8 mouse cellular contexts compared by ENCODE assay signal in genomic region chr5:92683351-92683807, GRCm38 (mm10). TPM values are rescaled to one million over a fixed set of nuclear protein-coding genes. Genes with fewer than 3 reads are reported as not detected.
DNase-seq lines count a peak whose midpoint lies in the region; ATAC-seq lines count a peak whose summit lies in the region.

Shroom3 (plus strand) TSS chr5:92683435.

- H3K27me3 ChIP-seq in heart, embryonic 15.5 days = no peaks in the 10 kb centered on the region; the same call in 1 of the 2 replicates

- peak within 1 kb of the TSS; percentile 69 for H3K4me3 ChIP-seq in heart, embryonic 15.5 days

- WGBS in heart, embryonic 15.5 days = under 1% methylated on average over 26 of the region's 26 CpGs

- DNase-seq in cerebellum, adult 11-12 months = peak; percentile 7
- no peak for DNase-seq in cerebellum, adult 9-10 months
- DNase-seq in embryo, embryonic 10.5 days (ENCODE audit: low spot score) = peak; percentile 70
- peak; percentile 51 for DNase-seq in kidney, postnatal 10 days
- peak; percentile 64 for DNase-seq in mesoderm, embryonic 11.5 days (ENCODE audit: low read depth, low spot score)
- DNase-seq in frontal cortex, postnatal 36 days (ENCODE audit: low spot score in 2 of 2) = no peak
- DNase-seq in urinary bladder, postnatal 25 days (ENCODE audit: low spot score) = no peak

- H3K9ac ChIP-seq in heart, embryonic 15.5 days = peak within 1 kb of the TSS; percentile 67

- no peaks in the 10 kb centered on the region for H3K36me3 ChIP-seq in heart, embryonic 15.5 days

- no peak for ATAC-seq in heart, embryonic 15.5 days (replicated peaks; ENCODE audit: insufficient number of reproducible peaks, insufficient read depth, low FRiP score, low read depth)

- H3K9me3 ChIP-seq in heart, embryonic 15.5 days (replicated peaks) = no peaks in the 10 kb centered on the region

- peaks cover 6% of the 10 kb centered on the region for H3K4me1 ChIP-seq in heart, embryonic 15.5 days (replicated peaks)

- H3K27ac ChIP-seq in heart, embryonic 15.5 days = peak within 1 kb of the TSS; percentile 89

- H3K4me2 ChIP-seq in heart, embryonic 15.5 days = peak within 1 kb of the TSS; percentile 88

RNA-seq across cellular contexts. Expression of gene Shroom3, which starts in this region (rescaled TPM):
- polyA plus RNA-seq in heart, embryonic 15.5 days (2015; fragmentation: Nextera tagmentation; extraction: Ambion mirVana) = 11.3 and 12.5 TPM in 2 replicates

Comparison
In these comparisons a context has a peak if more than half of its experiments do, and no peak if none do; other contexts are left out.
1. DNase-seq: peak in cerebellum, adult 11-12 months (single experiment), embryo, embryonic 10.5 days (single experiment), kidney, postnatal 10 days (single experiment) and mesoderm, embryonic 11.5 days (single experiment); none in cerebellum, adult 9-10 months (single experiment), frontal cortex, postnatal 36 days (0 of 2) and urinary bladder, postnatal 25 days (single experiment).